Mouse (Mus musculus): ENCODE data around the gene Hist1h1c. TPM values are rescaled to one million over a fixed set of nuclear protein-coding genes. Genes with fewer than 3 reads are reported as not detected.
"Not testable (repeated sequence)": the region's sequence is repeated elsewhere in the genome, so short reads cannot be mapped to it uniquely, and the experiment has no call there.

Hist1h1c gene
- polyA plus RNA-seq, 1 experiment from 2014 or later, result 16.7 TPM

DNA sequence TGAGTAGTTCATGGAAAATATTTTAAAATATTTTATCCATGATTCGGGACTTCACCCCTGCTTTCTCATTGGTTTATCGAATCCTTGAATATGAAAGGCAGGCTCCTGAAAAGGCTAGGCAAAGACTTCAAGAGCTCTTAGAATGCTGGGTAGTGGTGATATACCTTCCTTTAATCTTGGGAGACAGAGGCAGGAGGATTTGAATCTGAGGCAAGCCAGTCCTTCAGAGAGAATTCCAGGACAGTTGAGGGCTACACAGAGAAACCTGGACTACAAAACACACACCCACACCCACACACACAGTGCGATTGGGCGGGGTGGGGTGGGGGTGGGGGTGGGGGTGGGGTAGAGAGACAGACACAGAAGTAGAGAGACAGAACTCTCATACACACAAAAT is 9.3 kb downstream of the Hist1h1c start:
- H3K27ac ChIP-seq (ENCODE audit: low read length), result peak overlapping the region; percentile 75
- no peak overlapping the region for H3K9ac ChIP-seq (replicated peaks; ENCODE audit: low read depth, low read length)

DNA sequence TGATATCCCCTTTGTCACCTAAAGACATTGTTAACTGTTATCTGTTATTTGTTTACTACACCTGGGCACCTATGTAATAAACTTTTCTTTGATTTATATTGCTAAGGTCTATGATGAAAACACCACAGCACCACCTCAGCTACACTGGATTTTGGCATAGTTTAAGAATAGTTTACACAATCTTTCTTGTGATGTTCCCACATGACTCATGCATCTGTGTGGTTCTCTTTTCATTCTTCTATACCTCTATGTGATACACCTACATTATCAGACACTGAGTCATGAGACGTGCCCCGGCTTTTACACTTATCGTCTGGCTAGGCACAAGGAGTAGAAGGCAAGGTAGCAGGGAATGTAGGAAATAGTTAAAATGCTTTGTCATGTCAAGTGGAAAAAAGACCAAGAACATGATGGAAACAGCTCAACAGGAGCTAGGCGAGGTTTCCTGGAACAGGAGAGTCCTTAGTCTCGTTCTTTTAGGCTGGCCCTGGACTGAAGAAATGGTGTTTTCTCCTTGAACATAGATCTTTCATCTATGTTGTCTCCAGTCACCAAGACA is 11.0 kb downstream of the Hist1h1c start:
- Histone ChIP-seq H3K4me2 (ENCODE audit: low read length) (no peak overlapping the region), H3K9me3 (ENCODE audit: control insufficient read depth, low read length) (no peaks in the 10 kb centered on the region), H3K4me1 (replicated peaks; ENCODE audit: control insufficient read depth, insufficient read depth, low read length) (peaks cover 14% of the 10 kb centered on the region), H3K27ac (ENCODE audit: low read length) (no peak overlapping the region), H3K4me3 (replicated peaks; ENCODE audit: low read length) (no peak overlapping the region), H3K36me3 (ENCODE audit: control insufficient read depth, insufficient read depth) (no peaks in the 10 kb centered on the region), H3K9ac (replicated peaks; ENCODE audit: low read depth, low read length) (no peak overlapping the region), H3K27me3 (replicated peaks; ENCODE audit: control insufficient read depth, insufficient read depth, low read length) (no peaks in the 10 kb centered on the region)
- ATAC-seq, result no peak
- WGBS, result 95% methylated on average over 5 of the region's 5 CpGs

More for the DNA sequence above, 9.3 kb downstream of the Hist1h1c start:
- 9% methylated on average over 4 of the region's 4 CpGs for WGBS
- H3K9me3 ChIP-seq (ENCODE audit: control insufficient read depth, low read length), result no peaks in the 10 kb centered on the region
- H3K4me2 ChIP-seq (ENCODE audit: low read length), result peak overlapping the region; percentile 17
- no peaks in the 10 kb centered on the region for H3K27me3 ChIP-seq (replicated peaks; ENCODE audit: control insufficient read depth, insufficient read depth, low read length)
- no peaks in the 10 kb centered on the region for H3K36me3 ChIP-seq (ENCODE audit: control insufficient read depth, insufficient read depth)
- no peak overlapping the region for H3K4me3 ChIP-seq (replicated peaks; ENCODE audit: low read length)
- no peak for ATAC-seq
- H3K4me1 ChIP-seq (replicated peaks; ENCODE audit: control insufficient read depth, insufficient read depth, low read length), result peaks cover 14% of the 10 kb centered on the region

DNA sequence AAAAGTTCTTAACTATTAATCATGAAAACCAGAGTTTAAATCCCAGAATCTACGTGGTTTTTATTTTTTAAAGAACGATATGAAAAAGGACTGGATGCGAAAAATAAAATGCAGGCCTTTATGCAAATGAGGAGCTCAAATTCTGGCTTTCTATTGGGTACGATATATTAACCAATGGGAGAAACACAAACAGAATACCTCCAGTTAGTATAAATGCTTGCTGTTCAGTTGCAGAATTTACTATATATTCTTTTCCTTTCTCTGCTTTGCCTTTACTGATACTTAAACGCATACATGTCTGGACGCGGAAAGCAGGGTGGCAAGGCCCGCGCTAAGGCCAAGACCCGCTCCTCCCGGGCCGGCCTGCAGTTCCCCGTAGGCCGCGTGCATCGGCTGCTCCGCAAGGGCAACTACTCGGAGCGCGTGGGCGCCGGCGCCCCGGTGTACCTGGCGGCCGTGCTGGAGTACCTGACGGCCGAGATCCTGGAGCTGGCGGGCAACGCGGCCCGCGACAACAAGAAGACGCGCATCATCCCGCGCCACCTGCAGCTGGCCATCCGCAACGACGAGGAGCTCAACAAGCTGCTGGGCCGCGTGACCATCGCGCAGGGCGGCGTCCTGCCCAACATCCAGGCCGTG is 12.3 kb downstream of the Hist1h1c start, which contains the start of gene Hist1h2ab:
Hist1h2ab (plus strand) TSS at position 288 of the 639 bp plus-strand sequence.
- peak within 1 kb of the TSS; percentile 74 for H3K4me2 ChIP-seq (ENCODE audit: low read length)
- H3K36me3 ChIP-seq (ENCODE audit: control insufficient read depth, insufficient read depth); H3K9me3 ChIP-seq (ENCODE audit: control insufficient read depth, low read length); H3K27me3 ChIP-seq (replicated peaks; ENCODE audit: control insufficient read depth, insufficient read depth, low read length): not testable (repeated sequence)
- peak within 1 kb of the TSS; percentile 57 for H3K9ac ChIP-seq (replicated peaks; ENCODE audit: low read depth, low read length)
- ATAC-seq, result peak; percentile 50
- peaks cover 14% of the 10 kb centered on the region for H3K4me1 ChIP-seq (replicated peaks; ENCODE audit: control insufficient read depth, insufficient read depth, low read length)
- H3K27ac ChIP-seq (ENCODE audit: low read length), result peak within 1 kb of the TSS; percentile 96
- H3K4me3 ChIP-seq (replicated peaks; ENCODE audit: low read length), result peak within 1 kb of the TSS; percentile 51
- WGBS, result under 1% methylated on average over 21 of the region's 47 CpGs

DNA sequence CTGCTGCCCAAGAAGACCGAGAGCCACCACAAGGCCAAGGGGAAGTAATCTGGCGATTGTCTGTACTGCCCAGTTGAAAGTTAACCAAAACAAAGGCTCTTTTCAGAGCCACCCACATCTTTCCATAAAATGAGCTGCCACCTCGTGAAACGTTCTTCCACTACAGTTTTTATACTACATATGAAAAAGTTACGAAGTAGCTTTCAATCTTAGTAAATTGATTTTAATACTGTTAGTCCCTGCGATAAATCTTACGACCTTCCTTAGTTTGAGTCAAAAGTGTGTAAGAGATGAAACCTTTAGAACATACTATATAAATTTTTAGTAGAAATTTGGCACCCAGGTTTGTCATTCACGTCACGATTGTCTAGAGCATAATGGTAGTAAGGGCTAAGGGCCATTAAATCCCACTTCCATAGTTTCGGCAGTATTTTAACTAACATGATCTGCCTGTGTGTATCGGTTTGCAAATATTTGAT is 12.9 kb downstream of the Hist1h1c start:
- peak overlapping the region; percentile 57 for H3K9ac ChIP-seq (replicated peaks; ENCODE audit: low read depth, low read length)
- no peak for ATAC-seq

DNA sequence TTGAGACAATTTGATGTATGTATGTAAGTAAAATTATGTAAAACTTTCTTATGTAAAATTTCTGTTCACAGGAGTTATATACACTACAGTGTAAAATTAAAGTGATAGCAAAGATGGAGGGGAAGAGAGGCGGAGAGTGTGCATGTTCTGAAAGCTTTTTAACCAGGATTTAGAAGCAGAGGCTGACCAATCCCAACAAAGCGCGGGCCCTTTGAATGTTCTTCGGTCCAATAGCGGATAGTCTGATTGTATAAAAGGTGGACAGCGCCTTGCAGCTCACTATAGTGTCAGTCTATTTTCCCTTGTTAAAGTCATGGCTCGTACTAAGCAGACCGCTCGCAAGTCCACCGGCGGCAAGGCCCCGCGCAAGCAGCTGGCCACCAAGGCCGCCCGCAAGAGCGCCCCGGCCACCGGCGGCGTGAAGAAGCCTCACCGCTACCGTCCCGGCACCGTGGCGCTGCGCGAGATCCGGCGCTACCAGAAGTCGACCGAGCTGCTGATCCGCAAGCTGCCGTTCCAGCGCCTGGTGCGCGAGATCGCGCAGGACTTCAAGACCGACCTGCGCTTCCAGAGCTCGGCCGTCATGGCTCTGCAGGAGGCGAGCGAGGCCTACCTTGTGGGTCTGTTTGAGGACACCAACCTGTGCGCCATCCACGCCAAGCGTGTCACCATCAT is 13.6 kb downstream of the Hist1h1c start, which contains the start of gene Hist1h3b:
Hist1h3b (plus strand) TSS at position 201 of the 675 bp plus-strand sequence.
- H3K9me3 ChIP-seq (ENCODE audit: control insufficient read depth, low read length); H3K36me3 ChIP-seq (ENCODE audit: control insufficient read depth, insufficient read depth); H3K27me3 ChIP-seq (replicated peaks; ENCODE audit: control insufficient read depth, insufficient read depth, low read length): not testable (repeated sequence)
- under 1% methylated on average over 15 of the region's 47 CpGs for WGBS
- peak within 1 kb of the TSS; percentile 51 for H3K4me3 ChIP-seq (replicated peaks; ENCODE audit: low read length)
- H3K4me2 ChIP-seq (ENCODE audit: low read length), result peak within 1 kb of the TSS; percentile 74
- H3K9ac ChIP-seq (replicated peaks; ENCODE audit: low read depth, low read length), result peak within 1 kb of the TSS; percentile 57
- peak within 1 kb of the TSS; percentile 96 for H3K27ac ChIP-seq (ENCODE audit: low read length)
- peak; percentile 82 for ATAC-seq
- peaks cover 12% of the 10 kb centered on the region for H3K4me1 ChIP-seq (replicated peaks; ENCODE audit: control insufficient read depth, insufficient read depth, low read length)

More for the DNA sequence above, 12.9 kb downstream of the Hist1h1c start:
- peaks cover 14% of the 10 kb centered on the region for H3K4me1 ChIP-seq (replicated peaks; ENCODE audit: control insufficient read depth, insufficient read depth, low read length)
- peak overlapping the region; percentile 74 for H3K4me2 ChIP-seq (ENCODE audit: low read length)
- no peaks in the 10 kb centered on the region for H3K9me3 ChIP-seq (ENCODE audit: control insufficient read depth, low read length)
- H3K36me3 ChIP-seq (ENCODE audit: control insufficient read depth, insufficient read depth), result no peaks in the 10 kb centered on the region
- WGBS, result under 1% methylated on average over 11 of the region's 11 CpGs
- no peaks in the 10 kb centered on the region for H3K27me3 ChIP-seq (replicated peaks; ENCODE audit: control insufficient read depth, insufficient read depth, low read length)
- H3K4me3 ChIP-seq (replicated peaks; ENCODE audit: low read length), result peak overlapping the region; percentile 51
- peak overlapping the region; percentile 96 for H3K27ac ChIP-seq (ENCODE audit: low read length)

DNA sequence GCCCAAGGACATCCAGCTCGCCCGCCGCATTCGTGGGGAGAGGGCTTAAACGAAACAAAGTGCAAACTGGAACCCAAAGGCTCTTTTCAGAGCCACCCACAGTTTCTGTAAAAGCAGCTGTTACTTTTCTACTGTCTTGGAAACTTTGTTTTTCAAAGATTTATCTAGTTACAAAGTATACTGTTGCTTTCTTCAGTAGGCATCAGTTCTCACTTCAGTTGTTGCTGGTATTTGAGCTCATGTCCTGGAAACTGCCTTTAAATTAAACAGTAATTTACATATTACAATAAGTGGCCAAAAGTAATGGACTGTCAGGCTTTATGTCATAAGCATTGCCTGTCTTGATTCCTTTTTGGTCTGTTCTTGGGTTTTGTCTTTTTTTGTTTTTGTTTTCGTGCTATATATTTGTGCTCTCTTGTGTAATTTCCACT is 14.1 kb downstream of the Hist1h1c start:
- H3K4me2 ChIP-seq (ENCODE audit: low read length), result peak overlapping the region; percentile 44
- peak overlapping the region; percentile 29 for H3K4me3 ChIP-seq (replicated peaks; ENCODE audit: low read length)
- 0 out of 2 replicates have a peak overlapping the region, but pooled peaks have one; percentile 9 for H3K9ac ChIP-seq (replicated peaks; ENCODE audit: low read depth, low read length)
- no peaks in the 10 kb centered on the region for H3K36me3 ChIP-seq (ENCODE audit: control insufficient read depth, insufficient read depth)
- no peak for ATAC-seq
- no peaks in the 10 kb centered on the region for H3K27me3 ChIP-seq (replicated peaks; ENCODE audit: control insufficient read depth, insufficient read depth, low read length)
- WGBS, result 4% methylated on average over 6 of the region's 6 CpGs
- H3K4me1 ChIP-seq (replicated peaks; ENCODE audit: control insufficient read depth, insufficient read depth, low read length), result peaks cover 14% of the 10 kb centered on the region
- H3K9me3 ChIP-seq (ENCODE audit: control insufficient read depth, low read length), result no peaks in the 10 kb centered on the region
- H3K27ac ChIP-seq (ENCODE audit: low read length), result no peak overlapping the region

DNA sequence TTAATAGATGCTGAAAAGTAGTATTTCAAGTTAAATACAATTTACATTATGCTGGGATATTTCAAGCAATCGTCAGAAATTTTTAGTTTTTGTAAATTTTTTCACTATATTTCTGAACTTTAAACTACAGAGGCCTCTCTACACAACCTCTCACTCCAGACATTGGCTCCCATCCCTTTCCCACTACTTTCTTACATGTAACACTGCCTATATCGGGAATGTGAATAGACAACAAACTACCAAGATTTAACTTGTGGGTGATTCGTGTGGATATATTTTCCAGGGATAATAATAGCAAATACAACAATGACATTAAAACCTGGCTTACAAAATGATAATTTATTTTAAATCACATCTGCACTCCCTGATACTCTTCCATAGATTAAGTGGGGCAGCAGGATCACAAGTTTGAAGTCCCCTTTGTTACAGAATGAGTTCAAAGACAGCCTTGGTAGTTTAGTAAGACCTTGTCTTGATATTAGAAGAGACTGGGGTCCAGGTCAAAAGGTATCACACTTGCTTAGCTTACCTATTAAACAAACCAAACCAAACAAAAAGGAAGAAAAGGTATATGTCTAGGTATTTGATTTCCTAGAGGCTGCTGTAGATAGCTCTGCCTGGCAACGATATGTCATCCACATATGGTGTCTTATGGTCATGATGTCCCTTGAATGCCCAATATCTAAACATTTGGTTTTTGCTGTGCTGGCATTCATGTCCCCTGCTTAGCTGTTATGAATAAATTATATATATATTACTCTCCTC is 14.9 kb downstream of the Hist1h1c start:
- ATAC-seq, result no peak
- Histone ChIP-seq H3K27ac (ENCODE audit: low read length) (no peak overlapping the region), H3K36me3 (ENCODE audit: control insufficient read depth, insufficient read depth) (no peaks in the 10 kb centered on the region), H3K9me3 (ENCODE audit: control insufficient read depth, low read length) (no peaks in the 10 kb centered on the region), H3K4me3 (replicated peaks; ENCODE audit: low read length) (no peak overlapping the region), H3K9ac (replicated peaks; ENCODE audit: low read depth, low read length) (no peak overlapping the region), H3K4me2 (ENCODE audit: low read length) (no peak overlapping the region), H3K4me1 (replicated peaks; ENCODE audit: control insufficient read depth, insufficient read depth, low read length) (peaks cover 9% of the 10 kb centered on the region), H3K27me3 (replicated peaks; ENCODE audit: control insufficient read depth, insufficient read depth, low read length) (no peaks in the 10 kb centered on the region)
- 49% methylated on average over 4 of the region's 4 CpGs for WGBS

DNA sequence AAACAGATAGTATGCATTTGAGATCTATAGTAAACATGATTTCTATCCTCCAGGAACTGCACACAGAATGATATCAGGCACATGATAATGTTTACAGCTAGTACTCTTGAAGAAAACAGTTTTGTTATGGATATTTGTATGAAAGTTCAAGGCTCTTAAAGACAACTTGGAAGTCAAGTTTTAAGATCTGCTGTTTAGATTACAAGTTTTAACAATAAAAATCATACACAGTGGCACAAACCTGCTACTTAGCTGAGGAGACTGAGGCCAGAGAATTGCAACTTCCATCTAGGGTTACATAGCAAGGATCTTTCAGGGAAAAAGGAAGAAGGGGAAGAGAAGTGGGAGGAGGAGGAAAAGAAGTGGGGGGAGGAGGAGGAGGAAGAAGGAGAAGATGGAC is 16.4 kb downstream of the Hist1h1c start:
- H3K27me3 ChIP-seq (replicated peaks; ENCODE audit: control insufficient read depth, insufficient read depth, low read length), result no peaks in the 10 kb centered on the region
- no peak overlapping the region for H3K27ac ChIP-seq (ENCODE audit: low read length)
- peaks cover 10% of the 10 kb centered on the region for H3K4me1 ChIP-seq (replicated peaks; ENCODE audit: control insufficient read depth, insufficient read depth, low read length)
- no peaks in the 10 kb centered on the region for H3K36me3 ChIP-seq (ENCODE audit: control insufficient read depth, insufficient read depth)
- no peak for ATAC-seq
- no peak overlapping the region for H3K4me3 ChIP-seq (replicated peaks; ENCODE audit: low read length)
- H3K9ac ChIP-seq (replicated peaks; ENCODE audit: low read depth, low read length), result no peak overlapping the region
- no peaks in the 10 kb centered on the region for H3K9me3 ChIP-seq (ENCODE audit: control insufficient read depth, low read length)
- H3K4me2 ChIP-seq (ENCODE audit: low read length), result no peak overlapping the region

DNA sequence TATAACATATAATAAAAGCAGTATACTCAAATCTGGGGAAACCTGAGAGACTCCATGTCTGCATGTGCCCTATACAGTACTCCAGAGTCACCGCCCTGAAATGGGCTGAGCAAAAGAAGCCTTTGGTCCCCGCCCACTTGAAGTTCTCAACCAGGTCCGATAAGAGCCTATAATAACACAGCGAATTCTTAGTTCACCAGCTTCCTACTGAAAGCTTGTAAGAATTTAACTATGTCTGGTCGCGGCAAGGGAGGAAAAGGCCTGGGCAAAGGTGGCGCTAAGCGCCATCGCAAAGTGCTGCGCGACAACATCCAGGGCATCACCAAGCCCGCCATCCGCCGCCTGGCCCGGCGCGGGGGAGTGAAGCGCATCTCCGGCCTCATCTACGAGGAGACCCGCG is 18.2 kb downstream of the Hist1h1c start, which contains the start of gene Hist1h4b:
Hist1h4b (plus strand) TSS at position 224 of the 400 bp plus-strand sequence.
- H3K36me3 ChIP-seq (ENCODE audit: control insufficient read depth, insufficient read depth), result no peaks in the 10 kb centered on the region
- WGBS, result 0% methylated on average over 14 of the region's 22 CpGs
- peaks cover 20% of the 10 kb centered on the region for H3K4me1 ChIP-seq (replicated peaks; ENCODE audit: control insufficient read depth, insufficient read depth, low read length)
- H3K27me3 ChIP-seq (replicated peaks; ENCODE audit: control insufficient read depth, insufficient read depth, low read length), result no peaks in the 10 kb centered on the region
- H3K27ac ChIP-seq (ENCODE audit: low read length), result peak within 1 kb of the TSS; percentile 77
- peak within 1 kb of the TSS; percentile 72 for H3K4me2 ChIP-seq (ENCODE audit: low read length)
- ATAC-seq, result peak; percentile 75
- H3K9me3 ChIP-seq (ENCODE audit: control insufficient read depth, low read length), result no peaks in the 10 kb centered on the region
- peak within 1 kb of the TSS; percentile 53 for H3K9ac ChIP-seq (replicated peaks; ENCODE audit: low read depth, low read length)
- peak within 1 kb of the TSS; percentile 40 for H3K4me3 ChIP-seq (replicated peaks; ENCODE audit: low read length)
